Mouse (Mus musculus) limb, embryonic 15.5 days (tissue): ENCODE results near the gene Btbd18. TPM values are rescaled to one million over a fixed set of nuclear protein-coding genes. Genes with fewer than 3 reads are reported as not detected.
"Not testable (repeated sequence)": the region's sequence is repeated elsewhere in the genome, so short reads cannot be mapped to it uniquely, and the experiment has no call there.

ENCODE experiments used
- ATAC-seq: fragments of 200-750 bp; cut with Nextera tagmentation; 2 replicates; pipeline ENCODE4 v1.8.0; 2017; ENCODE audit warnings: low read depth, moderate TSS enrichment; ENCODE audit not compliant: insufficient number of reproducible peaks, low FRiP score, low TSS enrichment
- H3K27ac ChIP-seq: fragments of 300-500 bp; sonication (generic); 2 replicates; pipeline ENCODE4 v1.5.1; 2015; ENCODE audit warnings: moderate library complexity, mild to moderate bottlenecking, inconsistent platforms
- H3K27me3 ChIP-seq: fragments of 300-500 bp; sonication (generic); 2 replicates; pipeline ENCODE4 v1.6.1; 2015; ENCODE audit warnings: inconsistent platforms
- H3K36me3 ChIP-seq: fragments of 300-500 bp; sonication (generic); 2 replicates; pipeline ENCODE4 v1.6.1; 2015; ENCODE audit warnings: inconsistent platforms
- H3K4me1 ChIP-seq: fragments of 300-500 bp; sonication (generic); 2 replicates; pipeline ENCODE4 v1.6.1; 2015; ENCODE audit warnings: inconsistent platforms
- H3K4me2 ChIP-seq: fragments of 300-500 bp; sonication (generic); 2 replicates; pipeline ENCODE4 v1.6.1; 2015; ENCODE audit warnings: mild to moderate bottlenecking, inconsistent platforms
- H3K4me3 ChIP-seq: fragments of 300-500 bp; sonication (generic); 2 replicates; pipeline ENCODE4 v1.5.1; 2015; ENCODE audit warnings: mild to moderate bottlenecking, inconsistent platforms
- H3K9ac ChIP-seq: fragments of 300-500 bp; sonication (generic); 2 replicates; pipeline ENCODE4 v1.6.1; 2015; ENCODE audit warnings: inconsistent platforms
- H3K9me3 ChIP-seq: fragments of 300-500 bp; sonication (generic); 2 replicates; pipeline ENCODE4 v1.6.1; 2016; ENCODE audit warnings: inconsistent platforms
- WGBS: fragments of 180-500 bp; shearing (Covaris S2); methylation state at CpG from one replicate; pipeline ENCODE4 v1.1.7; 2015; 5-methylcytosine and 5-hydroxymethylcytosine counted together
- polyA plus RNA-seq: library from polyadenylated mRNA; unstranded; fragments of >200 nt; fragmentation: Nextera tagmentation; extraction: Ambion mirVana; gene quantifications from 2 replicates; pipeline ENCODE4 v1.2.1, GENCODE M21; 2015

Gene Btbd18
- polyA plus RNA-seq, 1 experiment from 2014 or later: 0.08 TPM

- H3K27me3 ChIP-seq: no peaks in the 10 kb centered on the region
- H3K4me1 ChIP-seq: peaks cover 11% of the 10 kb centered on the region; the same call in 1 of the 2 replicates
- peak overlapping the region; percentile 67 for H3K9ac ChIP-seq
- no peaks in the 10 kb centered on the region for H3K9me3 ChIP-seq
- WGBS: under 1% methylated on average over 10 of the region's 10 CpGs
- peak overlapping the region; percentile 98 for H3K27ac ChIP-seq
- peak overlapping the region; percentile 63 for H3K4me3 ChIP-seq
- peak overlapping the region; percentile 57 for H3K4me2 ChIP-seq
- no peaks in the 10 kb centered on the region for H3K36me3 ChIP-seq
- no peak for ATAC-seq
Measured at GRCm38 (mm10) chr2:84649674-84650073, 9.2 kb upstream of the Btbd18 start.

- no peaks in the 10 kb centered on the region for H3K36me3 ChIP-seq
- H3K9me3 ChIP-seq: no peaks in the 10 kb centered on the region
- H3K27me3 ChIP-seq: no peaks in the 10 kb centered on the region
- H3K9ac ChIP-seq: peak within 1 kb of the TSS; percentile 67
- peak within 1 kb of the TSS; percentile 98 for H3K27ac ChIP-seq
- peaks cover 11% of the 10 kb centered on the region; the same call in 1 of the 2 replicates for H3K4me1 ChIP-seq
- peak within 1 kb of the TSS; percentile 57 for H3K4me2 ChIP-seq
- peak; percentile 97 for ATAC-seq
- peak within 1 kb of the TSS; percentile 63 for H3K4me3 ChIP-seq
- under 1% methylated on average over 15 of the region's 15 CpGs for WGBS
Measured at GRCm38 (mm10) chr2:84650464-84651195, 8.2 kb upstream of the Btbd18 start, which contains the start of gene Ctnnd1. Gene Ctnnd1 (minus strand): TSS chr2:84650765.

GRCm38 (mm10) chr2:84653354-84653753, 5.5 kb upstream of the Btbd18 start:
- H3K4me1 ChIP-seq: peaks cover 2% of the 10 kb centered on the region; the same call in 1 of the 2 replicates
- no peaks in the 10 kb centered on the region for H3K27me3 ChIP-seq
- no peaks in the 10 kb centered on the region for H3K9me3 ChIP-seq
- no peak overlapping the region for H3K4me3 ChIP-seq
- ATAC-seq: no peak
- H3K27ac ChIP-seq: no peak overlapping the region
- no peak overlapping the region for H3K9ac ChIP-seq
- no peak overlapping the region for H3K4me2 ChIP-seq
- H3K36me3 ChIP-seq: no peaks in the 10 kb centered on the region

- H3K4me2 ChIP-seq: no peak overlapping the region
- no peaks in the 10 kb centered on the region for H3K27me3 ChIP-seq
- whole genome bisulfite sequencing: 46% methylated on average over 1 of the region's 1 CpGs
- H3K36me3 ChIP-seq: no peaks in the 10 kb centered on the region
- H3K4me1 ChIP-seq: no peaks in the 10 kb centered on the region
- H3K27ac ChIP-seq: no peak overlapping the region
- H3K9me3 ChIP-seq: no peaks in the 10 kb centered on the region
- no peak overlapping the region for H3K9ac ChIP-seq
- ATAC-seq: no peak
- no peak overlapping the region for H3K4me3 ChIP-seq
Measured at GRCm38 (mm10) chr2:84655864-84656263, 3.0 kb upstream of the Btbd18 start.

GRCm38 (mm10) chr2:84660253-84660652, 1.4 kb downstream of the Btbd18 start:
- ATAC-seq: no peak
- Histone ChIP-seq H3K9me3 (no peaks in the 10 kb centered on the region), H3K27ac (no peak overlapping the region), H3K27me3 (no peaks in the 10 kb centered on the region), H3K9ac (no peak overlapping the region), H3K36me3 (no peaks in the 10 kb centered on the region), H3K4me1 (no peaks in the 10 kb centered on the region), H3K4me2 (no peak overlapping the region), H3K4me3 (no peak overlapping the region)
- WGBS: 58% methylated on average over 3 of the region's 3 CpGs

- H3K4me2 ChIP-seq: no peak overlapping the region
- no peaks in the 10 kb centered on the region for H3K36me3 ChIP-seq
- no peaks in the 10 kb centered on the region for H3K9me3 ChIP-seq
- no peak overlapping the region for H3K9ac ChIP-seq
- H3K4me3 ChIP-seq: no peak overlapping the region
- H3K4me1 ChIP-seq: no peaks in the 10 kb centered on the region
- 31% methylated on average over 2 of the region's 2 CpGs for WGBS
- no peaks in the 10 kb centered on the region for H3K27me3 ChIP-seq
- H3K27ac ChIP-seq: no peak overlapping the region
- no peak for ATAC-seq
Measured at GRCm38 (mm10) chr2:84662866-84663265, 4.0 kb downstream of the Btbd18 start.

- Histone ChIP-seq H3K27ac (no peak overlapping the region), H3K36me3 (peaks cover 8% of the 10 kb centered on the region; the same call in 1 of the 2 replicates), H3K9me3 (no peaks in the 10 kb centered on the region), H3K9ac (no peak overlapping the region), H3K4me3 (no peak overlapping the region), H3K4me1 (peaks cover 14% of the 10 kb centered on the region; the same call in 1 of the 2 replicates), H3K4me2 (no peak overlapping the region), H3K27me3 (no peaks in the 10 kb centered on the region)
- no peak for ATAC-seq
- WGBS: 65% methylated on average over 12 of the region's 12 CpGs
Measured at GRCm38 (mm10) chr2:84666081-84666480, 7.2 kb downstream of the Btbd18 start.

GRCm38 (mm10) chr2:84669828-84670568, 11.1 kb downstream of the Btbd18 start:
- Histone ChIP-seq H3K27ac (peak overlapping the region; percentile 91), H3K4me1 (peaks cover 14% of the 10 kb centered on the region; the same call in 1 of the 2 replicates), H3K4me3 (peak overlapping the region; percentile 80), H3K36me3 (peaks cover 33% of the 10 kb centered on the region), H3K4me2 (peak overlapping the region; percentile 63), H3K9me3 (no peaks in the 10 kb centered on the region), H3K27me3 (no peaks in the 10 kb centered on the region), H3K9ac (peak overlapping the region; percentile 83)
- WGBS: 3% methylated on average over 39 of the region's 39 CpGs
- ATAC-seq: peak; percentile 72

GRCm38 (mm10) chr2:84670569-84670933, 11.7 kb downstream of the Btbd18 start, which contains the start of gene Selenoh:
Gene Selenoh (minus strand): TSS chr2:84670770.
- Histone ChIP-seq H3K27me3 (no peaks in the 10 kb centered on the region), H3K27ac (peak within 1 kb of the TSS; percentile 91), H3K36me3 (peaks cover 39% of the 10 kb centered on the region), H3K4me2 (peak within 1 kb of the TSS; percentile 63), H3K4me1 (peaks cover 14% of the 10 kb centered on the region; the same call in 1 of the 2 replicates), H3K4me3 (peak within 1 kb of the TSS; percentile 80), H3K9ac (peak within 1 kb of the TSS; percentile 83), H3K9me3 (no peaks in the 10 kb centered on the region)
- WGBS: under 1% methylated on average over 20 of the region's 20 CpGs
- ATAC-seq: peak; percentile 93

GRCm38 (mm10) chr2:84671535-84671934, 12.7 kb downstream of the Btbd18 start:
- Histone ChIP-seq H3K36me3 (peaks cover 45% of the 10 kb centered on the region), H3K4me1 (peaks cover 14% of the 10 kb centered on the region; the same call in 1 of the 2 replicates)
- H3K9me3 ChIP-seq, H3K27me3 ChIP-seq, H3K27ac ChIP-seq, H3K4me3 ChIP-seq, ATAC-seq, H3K9ac ChIP-seq, H3K4me2 ChIP-seq: not testable (repeated sequence)
- 61% methylated on average over 4 of the region's 5 CpGs for WGBS

GRCm38 (mm10) chr2:84677270-84677967, 18.5 kb downstream of the Btbd18 start:
- 10% methylated on average over 22 of the region's 22 CpGs for WGBS
- Histone ChIP-seq H3K4me3 (peak overlapping the region; percentile 69), H3K4me2 (peak overlapping the region; percentile 74), H3K9ac (peak overlapping the region; percentile 28; the same call in 1 of the 2 replicates), H3K9me3 (no peaks in the 10 kb centered on the region), H3K27me3 (no peaks in the 10 kb centered on the region), H3K27ac (peak overlapping the region; percentile 43; the same call in 1 of the 2 replicates), H3K36me3 (peaks cover 36% of the 10 kb centered on the region), H3K4me1 (peaks cover 16% of the 10 kb centered on the region)
- ATAC-seq: no peak
